Mouse (Mus musculus) midbrain, embryonic 13.5 days (tissue): ENCODE data around the gene Vash2. TPM values are rescaled to one million over a fixed set of nuclear protein-coding genes. Genes with fewer than 3 reads are reported as not detected.
"Not testable (repeated sequence)": the region's sequence is repeated elsewhere in the genome, so short reads cannot be mapped to it uniquely, and the experiment has no call there.

Experiments
- ATAC-seq: fragments of 200-750 bp; cut with Nextera tagmentation; 2 replicates; pipeline ENCODE4 v1.8.0; 2017; ENCODE audit warnings: mild to moderate bottlenecking, moderate TSS enrichment, moderate library complexity
- H3K27ac ChIP-seq: fragments of 300-500 bp; sonication (generic); 2 replicates; pipeline ENCODE4 v1.5.1; 2015; ENCODE audit warnings: inconsistent platforms, mild to moderate bottlenecking, moderate library complexity
- H3K27me3 ChIP-seq: fragments of 300-500 bp; sonication (generic); 2 replicates; pipeline ENCODE4 v1.6.1; 2015; ENCODE audit warnings: mild to moderate bottlenecking, inconsistent platforms
- H3K36me3 ChIP-seq: fragments of 300-500 bp; sonication (generic); 2 replicates; pipeline ENCODE4 v1.6.1; 2015; ENCODE audit warnings: mild to moderate bottlenecking, inconsistent platforms
- H3K4me1 ChIP-seq: fragments of 300-500 bp; sonication (generic); replicated peaks from 2 replicates; pipeline ENCODE4 v1.6.1; 2015; ENCODE audit warnings: inconsistent platforms
- H3K4me2 ChIP-seq: fragments of 300-500 bp; sonication (generic); replicated peaks from 2 replicates; pipeline ENCODE4 v1.6.1; 2015; ENCODE audit warnings: moderate library complexity, mild to moderate bottlenecking, inconsistent platforms
- H3K4me3 ChIP-seq: fragments of 300-500 bp; sonication (generic); replicated peaks from 2 replicates; pipeline ENCODE4 v1.5.1; 2015; ENCODE audit warnings: mild to moderate bottlenecking, inconsistent platforms
- H3K9ac ChIP-seq: fragments of 300-500 bp; sonication (generic); replicated peaks from 2 replicates; pipeline ENCODE4 v1.6.1; 2015; ENCODE audit warnings: mild to moderate bottlenecking, inconsistent platforms
- H3K9me3 ChIP-seq: fragments of 300-500 bp; sonication (generic); 2 replicates; pipeline ENCODE4 v1.6.1; 2016; ENCODE audit warnings: mild to moderate bottlenecking, inconsistent platforms
- WGBS: fragments of 180-500 bp; shearing (Covaris S2); methylation state at CpG from one replicate; pipeline ENCODE4 v1.1.7; 2015; 5-methylcytosine and 5-hydroxymethylcytosine counted together
- polyA plus RNA-seq: library from polyadenylated mRNA; unstranded; fragments of >200 nt; fragmentation: Nextera tagmentation; extraction: Ambion mirVana; gene quantifications from 2 replicates; pipeline ENCODE4 v1.2.1, GENCODE M21; 2015

The Vash2 gene
- polyA plus RNA-seq: 77.2 and 77.5 TPM in 2 replicates

GRCm38 (mm10) chr1:190979100-190979563, at the start of gene Vash2:
TSS of gene Vash2 (minus strand) at chr1:190979296.
- no peaks in the 10 kb centered on the region; the same call in 1 of the 2 replicates for H3K27me3 ChIP-seq
- H3K9me3 ChIP-seq: no peaks in the 10 kb centered on the region
- H3K36me3 ChIP-seq: peaks cover 14% of the 10 kb centered on the region
- peak within 1 kb of the TSS; percentile 93 for H3K4me2 ChIP-seq
- H3K9ac ChIP-seq: peak within 1 kb of the TSS; percentile 98
- peak within 1 kb of the TSS; percentile 86 for H3K4me3 ChIP-seq
- peak within 1 kb of the TSS; percentile 97 for H3K27ac ChIP-seq
- H3K4me1 ChIP-seq: peaks cover 38% of the 10 kb centered on the region
- ATAC-seq: peak; percentile 99
- 0% methylated on average over 38 of the region's 38 CpGs for WGBS

GRCm38 (mm10) chr1:191026021-191026713, 47.1 kb upstream of the Vash2 start, which contains the start of gene Flvcr1:
TSS of gene Flvcr1 (minus strand) at chr1:191026158.
- peak; percentile 99 for ATAC-seq
- Histone ChIP-seq H3K4me1 (peaks cover 20% of the 10 kb centered on the region), H3K4me2 (peak within 1 kb of the TSS; percentile 98), H3K9me3 (no peaks in the 10 kb centered on the region), H3K27me3 (no peaks in the 10 kb centered on the region), H3K36me3 (peaks cover 7% of the 10 kb centered on the region; the same call in 1 of the 2 replicates), H3K27ac (peak within 1 kb of the TSS; percentile 93), H3K9ac (peak within 1 kb of the TSS; percentile 93), H3K4me3 (peak within 1 kb of the TSS; percentile 76)
- under 1% methylated on average over 50 of the region's 50 CpGs for WGBS

GRCm38 (mm10) chr1:191025016-191026012, 46.2 kb upstream of the Vash2 start:
- H3K27ac ChIP-seq: peak overlapping the region; percentile 86
- peak; percentile 71; the same call in 1 of the 2 replicates for ATAC-seq
- WGBS: 2% methylated on average over 69 of the region's 69 CpGs

GRCm38 (mm10) chr1:191023806-191024205, 44.7 kb upstream of the Vash2 start:
- H3K27me3 ChIP-seq, H3K4me3 ChIP-seq, ATAC-seq, H3K27ac ChIP-seq, H3K4me2 ChIP-seq, H3K9me3 ChIP-seq, H3K9ac ChIP-seq: not testable (repeated sequence)
- Histone ChIP-seq H3K4me1 (peaks cover 20% of the 10 kb centered on the region), H3K36me3 (peaks cover 12% of the 10 kb centered on the region)
- WGBS: 92% methylated on average over 5 of the region's 6 CpGs

More at GRCm38 (mm10) chr1:191025016-191026012, 46.2 kb upstream of the Vash2 start:
- H3K27me3 ChIP-seq: no peaks in the 10 kb centered on the region
- H3K9ac ChIP-seq: peak overlapping the region; percentile 93
- H3K9me3 ChIP-seq: no peaks in the 10 kb centered on the region
- H3K36me3 ChIP-seq: peaks cover 7% of the 10 kb centered on the region; the same call in 1 of the 2 replicates
- peak overlapping the region; percentile 76 for H3K4me3 ChIP-seq
- peaks cover 20% of the 10 kb centered on the region for H3K4me1 ChIP-seq
- H3K4me2 ChIP-seq: peak overlapping the region; percentile 98

- Histone ChIP-seq H3K4me1 (peaks cover 20% of the 10 kb centered on the region), H3K27ac (no peak overlapping the region), H3K36me3 (peaks cover 12% of the 10 kb centered on the region), H3K9ac (no peak overlapping the region), H3K9me3 (no peaks in the 10 kb centered on the region), H3K4me3 (no peak overlapping the region), H3K27me3 (no peaks in the 10 kb centered on the region), H3K4me2 (no peak overlapping the region)
- no peak for ATAC-seq
- 94% methylated on average over 2 of the region's 2 CpGs for WGBS
These were observed 44.0 kb upstream of the Vash2 start for GRCm38 (mm10) chr1:191023140-191023539.

- WGBS: 92% methylated on average over 7 of the region's 7 CpGs
- H3K9ac ChIP-seq: no peak overlapping the region
- no peak overlapping the region for H3K4me3 ChIP-seq
- H3K9me3 ChIP-seq: no peaks in the 10 kb centered on the region
- H3K4me1 ChIP-seq: peaks cover 12% of the 10 kb centered on the region
- no peak overlapping the region for H3K27ac ChIP-seq
- peaks cover 12% of the 10 kb centered on the region for H3K36me3 ChIP-seq
- ATAC-seq: no peak
- no peak overlapping the region for H3K4me2 ChIP-seq
- H3K27me3 ChIP-seq: no peaks in the 10 kb centered on the region
These were observed 41.9 kb upstream of the Vash2 start for GRCm38 (mm10) chr1:191021016-191021415.

GRCm38 (mm10) chr1:191020217-191020924, 41.3 kb upstream of the Vash2 start:
- peaks cover 11% of the 10 kb centered on the region for H3K4me1 ChIP-seq

GRCm38 (mm10) chr1:191019803-191020202, 40.7 kb upstream of the Vash2 start:
- WGBS: 94% methylated on average over 5 of the region's 5 CpGs
- no peak for ATAC-seq
- no peak overlapping the region for H3K4me3 ChIP-seq

More at GRCm38 (mm10) chr1:191020217-191020924, 41.3 kb upstream of the Vash2 start:
- ATAC-seq: no peak
- Histone ChIP-seq H3K4me3 (no peak overlapping the region), H3K9me3 (no peaks in the 10 kb centered on the region), H3K9ac (no peak overlapping the region), H3K27ac (no peak overlapping the region), H3K4me2 (no peak overlapping the region), H3K27me3 (no peaks in the 10 kb centered on the region), H3K36me3 (peaks cover 12% of the 10 kb centered on the region)
- 90% methylated on average over 3 of the region's 3 CpGs for WGBS

GRCm38 (mm10) chr1:191014271-191014670, 35.2 kb upstream of the Vash2 start:
- Histone ChIP-seq H3K36me3 (peaks cover 54% of the 10 kb centered on the region), H3K4me1 (no peaks in the 10 kb centered on the region), H3K4me2 (no peak overlapping the region), H3K9ac (no peak overlapping the region), H3K27me3 (no peaks in the 10 kb centered on the region), H3K27ac (no peak overlapping the region), H3K4me3 (no peak overlapping the region), H3K9me3 (no peaks in the 10 kb centered on the region)
- no peak for ATAC-seq
- WGBS: 93% methylated on average over 3 of the region's 3 CpGs

More at GRCm38 (mm10) chr1:191019803-191020202, 40.7 kb upstream of the Vash2 start:
- Histone ChIP-seq H3K9ac (no peak overlapping the region), H3K27ac (no peak overlapping the region), H3K4me2 (no peak overlapping the region), H3K4me1 (peaks cover 5% of the 10 kb centered on the region), H3K9me3 (no peaks in the 10 kb centered on the region), H3K36me3 (peaks cover 15% of the 10 kb centered on the region), H3K27me3 (no peaks in the 10 kb centered on the region)

- Histone ChIP-seq H3K27me3 (no peaks in the 10 kb centered on the region), H3K27ac (no peak overlapping the region), H3K4me3 (no peak overlapping the region), H3K9me3 (no peaks in the 10 kb centered on the region), H3K36me3 (peaks cover 72% of the 10 kb centered on the region), H3K9ac (no peak overlapping the region), H3K4me1 (no peaks in the 10 kb centered on the region), H3K4me2 (no peak overlapping the region)
- no peak for ATAC-seq
- WGBS: 94% methylated on average over 5 of the region's 5 CpGs
These were observed 29.6 kb upstream of the Vash2 start for GRCm38 (mm10) chr1:191008707-191009106.

- Histone ChIP-seq H3K9me3 (peaks cover 6% of the 10 kb centered on the region), H3K4me1 (no peaks in the 10 kb centered on the region), H3K27me3 (no peaks in the 10 kb centered on the region), H3K27ac (no peak overlapping the region), H3K4me3 (no peak overlapping the region), H3K36me3 (peaks cover 21% of the 10 kb centered on the region), H3K4me2 (no peak overlapping the region), H3K9ac (no peak overlapping the region)
- WGBS: 66% methylated on average over 6 of the region's 6 CpGs
- no peak for ATAC-seq
These were observed 23.1 kb upstream of the Vash2 start for GRCm38 (mm10) chr1:191002201-191002600.
